Mouse (Mus musculus): ENCODE measurements around the gene Oma1.

- no peak for TF ChIP-seq CTCF (IDR thresholded peaks at IDR 0.05)
- TF ChIP-seq EP300 (IDR thresholded peaks at IDR 0.05): peak; percentile 83; the same call in 1 of the 2 replicates
Measured at GRCm38 (mm10) chr4:103314526-103314910, 906 bp downstream of the Oma1 start.
